Mouse (Mus musculus) intestine, postnatal 0 days (tissue): ENCODE measurements around the gene Thsd7a. TPM values are rescaled to one million over a fixed set of nuclear protein-coding genes. Genes with fewer than 3 reads are reported as not detected.

ENCODE experiments used
- ATAC-seq: fragments of 200-750 bp; cut with Nextera tagmentation; 2 replicates; pipeline ENCODE4 v1.8.0; 2017; ENCODE audit warnings: mild to moderate bottlenecking, moderate TSS enrichment, moderate library complexity
- H3K27ac ChIP-seq: fragments of 300-500 bp; sonication (generic); 2 replicates; pipeline ENCODE4 v1.5.1; 2014; ENCODE audit warnings: mild to moderate bottlenecking, low read depth, low read length, moderate library complexity
- H3K27me3 ChIP-seq: fragments of 300-500 bp; sonication (generic); replicated peaks from 2 replicates; pipeline ENCODE4 v1.6.1; 2014; ENCODE audit warnings: low read length, mixed read lengths; ENCODE audit not compliant: control insufficient read depth, insufficient read depth
- H3K36me3 ChIP-seq: fragments of 300-500 bp; sonication (generic); 2 replicates; pipeline ENCODE4 v1.6.1; 2014; ENCODE audit warnings: mild to moderate bottlenecking, moderate library complexity; ENCODE audit not compliant: control insufficient read depth, insufficient read depth
- H3K4me1 ChIP-seq: fragments of 300-500 bp; sonication (generic); replicated peaks from 2 replicates; pipeline ENCODE4 v1.6.1; 2014; ENCODE audit warnings: antibody characterized with exemption, low read length, mixed read lengths; ENCODE audit not compliant: control insufficient read depth, insufficient read depth
- H3K4me2 ChIP-seq: fragments of 300-500 bp; sonication (generic); replicated peaks from 2 replicates; pipeline ENCODE4 v1.6.1; 2014; ENCODE audit warnings: low read depth, mild to moderate bottlenecking, moderate library complexity
- H3K4me3 ChIP-seq: fragments of 300-500 bp; sonication (generic); 2 replicates; pipeline ENCODE4 v1.5.1; 2014; ENCODE audit warnings: low read depth, low read length
- H3K9ac ChIP-seq: fragments of 300-500 bp; sonication (generic); 2 replicates; pipeline ENCODE4 v1.6.1; 2014; ENCODE audit warnings: mild to moderate bottlenecking, low read depth, low read length
- H3K9me3 ChIP-seq: fragments of 300-500 bp; sonication (generic); 2 replicates; pipeline ENCODE4 v1.6.1; 2016; ENCODE audit warnings: mixed run types; ENCODE audit not compliant: control insufficient read depth
- CTCF ChIP-seq: sonication (generic); IDR thresholded peaks from 2 replicates; pipeline ENCODE4 v1.5.1; 2016; ENCODE audit warnings: low read depth, mild to moderate bottlenecking, control low read depth, antibody characterized with exemption, moderate library complexity
- WGBS: fragments of 180-500 bp; shearing (Covaris S2); extraction: QIAGEN DNeasy Blood & Tissue Kit; methylation state at CpG from one replicate; pipeline ENCODE4 v1.1.7; 2014; 5-methylcytosine and 5-hydroxymethylcytosine counted together
- polyA plus RNA-seq: library from polyadenylated mRNA; unstranded; fragments of >200 nt; fragmentation: Nextera tagmentation; extraction: Ambion mirVana; gene quantifications from 2 replicates; pipeline ENCODE4 v1.2.1, GENCODE M21; 2015

Gene Thsd7a
- polyA plus RNA-seq, 1 experiment from 2014 or later, result 1.1 TPM

- ATAC-seq, result no peak
- Histone ChIP-seq H3K27ac (no peak overlapping the region), H3K36me3 (no peaks in the 10 kb centered on the region), H3K27me3 (no peaks in the 10 kb centered on the region), H3K9ac (no peak overlapping the region), H3K9me3 (no peaks in the 10 kb centered on the region), H3K4me3 (no peak overlapping the region), H3K4me1 (no peaks in the 10 kb centered on the region), H3K4me2 (no peak overlapping the region)
- TF ChIP-seq CTCF, result no peak
- 63% methylated on average over 2 of the region's 2 CpGs for WGBS
Observed at GRCm38 (mm10) chr6:12353573-12353972, 395.6 kb downstream of the Thsd7a start.

DNA sequence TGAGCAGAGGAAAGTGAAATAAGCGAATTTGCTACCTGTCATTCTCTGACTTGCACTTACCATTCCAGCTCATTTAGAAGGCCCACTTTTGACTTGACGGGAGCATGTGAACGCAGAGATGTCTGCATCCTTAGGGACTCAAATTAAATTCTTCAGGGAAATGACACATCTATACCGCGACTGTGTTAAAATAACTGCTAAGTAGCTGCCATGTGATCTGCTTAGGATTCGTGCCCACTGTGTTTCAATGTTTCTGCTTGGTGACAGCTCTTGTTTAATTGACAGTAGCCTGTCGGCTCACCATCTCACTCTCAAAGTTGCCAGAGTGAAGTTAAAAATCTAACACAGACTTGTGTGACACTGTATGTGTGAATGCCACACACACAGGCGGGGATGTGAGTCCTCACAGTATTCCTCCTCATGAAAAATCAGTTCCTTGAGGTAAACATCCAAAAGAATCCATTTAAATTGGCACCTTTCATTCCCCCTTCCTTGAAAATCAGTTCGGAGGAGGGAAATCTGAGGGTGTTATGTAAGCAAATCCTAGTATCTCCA is 397.0 kb downstream of the Thsd7a start:
- WGBS, result 84% methylated on average over 9 of the region's 9 CpGs

GRCm38 (mm10) chr6:12350753-12351152 is 398.5 kb downstream of the Thsd7a start:
- TF ChIP-seq CTCF, result peak; percentile 60
- 36% methylated on average over 5 of the region's 5 CpGs for WGBS
- Histone ChIP-seq H3K4me2 (no peak overlapping the region), H3K27me3 (no peaks in the 10 kb centered on the region), H3K4me3 (no peak overlapping the region), H3K9me3 (no peaks in the 10 kb centered on the region), H3K4me1 (no peaks in the 10 kb centered on the region), H3K36me3 (no peaks in the 10 kb centered on the region), H3K27ac (no peak overlapping the region), H3K9ac (no peak overlapping the region)
- ATAC-seq, result no peak

More for the DNA sequence above, 397.0 kb downstream of the Thsd7a start:
- TF ChIP-seq CTCF, result no peak
- H3K4me1 ChIP-seq, result no peaks in the 10 kb centered on the region
- ATAC-seq, result no peak
- H3K4me2 ChIP-seq, result no peak overlapping the region
- H3K9ac ChIP-seq, result no peak overlapping the region
- no peaks in the 10 kb centered on the region for H3K9me3 ChIP-seq
- no peak overlapping the region for H3K4me3 ChIP-seq
- no peak overlapping the region for H3K27ac ChIP-seq
- H3K27me3 ChIP-seq, result no peaks in the 10 kb centered on the region
- H3K36me3 ChIP-seq, result no peaks in the 10 kb centered on the region

- Histone ChIP-seq H3K4me2 (no peak overlapping the region), H3K9ac (no peak overlapping the region), H3K36me3 (no peaks in the 10 kb centered on the region), H3K27me3 (no peaks in the 10 kb centered on the region), H3K27ac (no peak overlapping the region), H3K9me3 (no peaks in the 10 kb centered on the region), H3K4me3 (no peak overlapping the region), H3K4me1 (no peaks in the 10 kb centered on the region)
- no peak for TF ChIP-seq CTCF
- ATAC-seq, result no peak
- 72% methylated on average over 3 of the region's 3 CpGs for WGBS
Observed at GRCm38 (mm10) chr6:12349105-12349759, 400.0 kb downstream of the Thsd7a start.

DNA sequence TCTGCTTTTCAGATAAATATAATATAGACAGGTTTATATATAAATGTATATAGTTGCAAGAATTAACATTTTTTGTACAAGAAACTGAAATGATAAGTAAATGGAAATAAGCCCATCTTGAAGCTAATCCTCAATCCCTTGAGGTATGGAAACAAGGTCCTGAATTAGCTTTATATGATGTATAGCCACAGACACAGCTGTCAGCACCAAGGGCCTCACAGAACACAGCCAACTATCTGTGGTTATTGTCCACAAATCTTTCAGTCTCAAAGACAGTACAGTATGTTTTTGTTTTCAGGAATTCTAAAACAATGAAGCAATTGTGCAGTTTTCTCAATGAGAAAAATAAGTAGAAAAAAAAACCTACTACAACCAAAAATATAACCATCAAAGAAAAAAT is 400.5 kb downstream of the Thsd7a start:
- Histone ChIP-seq H3K4me3 (no peak overlapping the region), H3K27me3 (no peaks in the 10 kb centered on the region), H3K4me2 (no peak overlapping the region), H3K27ac (no peak overlapping the region), H3K36me3 (no peaks in the 10 kb centered on the region), H3K4me1 (no peaks in the 10 kb centered on the region), H3K9ac (no peak overlapping the region), H3K9me3 (no peaks in the 10 kb centered on the region)
- TF ChIP-seq CTCF, result no peak
- ATAC-seq, result no peak

DNA sequence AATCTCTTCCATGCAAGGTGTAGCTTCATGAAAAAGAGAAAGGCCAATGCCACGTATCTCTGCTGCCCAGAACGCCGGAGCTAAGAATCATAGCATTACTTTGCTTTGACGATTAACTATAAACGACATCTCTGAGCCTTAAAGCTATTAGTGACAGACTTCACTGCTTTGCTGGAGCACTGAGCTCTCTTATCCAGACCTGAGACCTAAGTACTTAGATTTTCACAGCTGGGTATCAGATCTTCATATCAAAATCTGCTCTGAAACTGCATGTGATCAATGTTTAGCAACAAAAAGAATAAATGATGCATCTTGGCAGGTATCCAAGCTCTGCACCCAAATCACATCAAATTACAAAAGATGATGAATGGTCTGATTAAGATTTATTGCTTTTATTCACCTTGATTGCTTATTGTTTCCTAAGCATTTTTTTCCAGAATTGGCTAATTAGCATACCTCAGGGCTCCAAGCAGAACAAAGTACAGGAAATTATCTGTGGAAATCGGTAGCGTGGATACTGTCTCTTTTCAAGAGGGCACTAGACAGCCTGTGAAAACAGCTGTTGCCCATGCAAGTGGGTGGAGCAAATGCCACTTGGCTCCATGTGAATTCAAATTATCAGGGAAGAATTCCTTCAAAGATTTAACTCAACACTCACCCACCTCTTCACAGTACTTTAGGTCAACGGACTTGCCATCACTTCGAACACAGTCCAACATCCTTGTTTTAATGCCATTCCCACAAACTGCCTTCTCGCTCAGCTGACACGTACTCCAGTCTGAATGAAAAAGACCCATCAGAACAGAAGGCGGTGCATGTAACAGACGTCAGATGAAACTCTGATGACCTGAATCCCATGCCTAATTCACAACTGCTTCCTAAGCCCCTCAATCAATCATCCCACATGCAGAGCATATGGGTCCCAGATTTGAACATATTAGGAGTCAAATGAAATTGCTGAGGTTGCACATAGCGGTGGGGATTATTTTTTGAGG is 412.3 kb downstream of the Thsd7a start:
- Histone ChIP-seq H3K9me3 (no peaks in the 10 kb centered on the region), H3K36me3 (no peaks in the 10 kb centered on the region), H3K4me2 (no peak overlapping the region), H3K9ac (no peak overlapping the region), H3K4me3 (no peak overlapping the region), H3K27ac (no peak overlapping the region), H3K4me1 (no peaks in the 10 kb centered on the region), H3K27me3 (no peaks in the 10 kb centered on the region)
- no peak for TF ChIP-seq CTCF
- no peak for ATAC-seq
- WGBS, result 79% methylated on average over 14 of the region's 14 CpGs
